Mouse (Mus musculus) hindbrain, embryonic 12.5 days (tissue): ENCODE measurements around the gene Tmem131. TPM values are rescaled to one million over a fixed set of nuclear protein-coding genes. Genes with fewer than 3 reads are reported as not detected.

ENCODE experiments used
- ATAC-seq: fragments of 200-750 bp; cut with Nextera tagmentation; 2 replicates; pipeline ENCODE4 v1.8.0; 2017; ENCODE audit warnings: moderate TSS enrichment; ENCODE audit not compliant: low FRiP score
- H3K27ac ChIP-seq: fragments of 300-500 bp; sonication (generic); 2 replicates; pipeline ENCODE4 v1.5.1; 2016; ENCODE audit warnings: mild to moderate bottlenecking
- H3K27me3 ChIP-seq: fragments of 300-500 bp; sonication (generic); 2 replicates; pipeline ENCODE4 v1.6.1; 2016; ENCODE audit warnings: mild to moderate bottlenecking
- H3K36me3 ChIP-seq: fragments of 300-500 bp; sonication (generic); 2 replicates; pipeline ENCODE4 v1.6.1; 2016; ENCODE audit warnings: mild to moderate bottlenecking
- H3K4me1 ChIP-seq: fragments of 300-500 bp; sonication (generic); 2 replicates; pipeline ENCODE4 v1.6.1; 2016
- H3K4me2 ChIP-seq: fragments of 300-500 bp; sonication (generic); replicated peaks from 2 replicates; pipeline ENCODE4 v1.6.1; 2016; ENCODE audit warnings: mild to moderate bottlenecking
- H3K4me3 ChIP-seq: fragments of 300-500 bp; sonication (generic); 2 replicates; pipeline ENCODE4 v1.5.1; 2016; ENCODE audit warnings: mild to moderate bottlenecking
- H3K9ac ChIP-seq: fragments of 300-500 bp; sonication (generic); 2 replicates; pipeline ENCODE4 v1.6.1; 2016; ENCODE audit warnings: mild to moderate bottlenecking, moderate library complexity
- H3K9me3 ChIP-seq: fragments of 300-500 bp; sonication (generic); replicated peaks from 2 replicates; pipeline ENCODE4 v1.6.1; 2016; ENCODE audit warnings: mild to moderate bottlenecking
- WGBS: fragments of 180-500 bp; shearing (Covaris S2); methylation state at CpG from one replicate; pipeline ENCODE4 v1.1.7; 2016; 5-methylcytosine and 5-hydroxymethylcytosine counted together
- polyA plus RNA-seq: library from polyadenylated mRNA; unstranded; fragments of >200 nt; fragmentation: Nextera tagmentation; extraction: Ambion mirVana; gene quantifications from 2 replicates; pipeline ENCODE4 v1.2.1, GENCODE M21; 2016

Tmem131 gene
- polyA plus RNA-seq, 1 experiment from 2014 or later, result 18.2 TPM

- no peak overlapping the region for H3K4me3 ChIP-seq
- H3K27me3 ChIP-seq, result no peaks in the 10 kb centered on the region; the same call in 1 of the 2 replicates
- H3K9me3 ChIP-seq, result no peaks in the 10 kb centered on the region
- WGBS, result 92% methylated on average over 7 of the region's 7 CpGs
- no peaks in the 10 kb centered on the region for H3K36me3 ChIP-seq
- no peak overlapping the region for H3K9ac ChIP-seq
- H3K27ac ChIP-seq, result no peak overlapping the region
- no peak for ATAC-seq
- H3K4me1 ChIP-seq, result peaks cover 27% of the 10 kb centered on the region
- H3K4me2 ChIP-seq, result peak overlapping the region; percentile 59; the same call in 1 of the 2 replicates
Observed at GRCm38 (mm10) chr1:36936567-36936966, 6.9 kb downstream of the Tmem131 start.

- Histone ChIP-seq H3K4me3 (no peak overlapping the region), H3K36me3 (no peaks in the 10 kb centered on the region), H3K9ac (peak overlapping the region; percentile 23; the same call in 1 of the 2 replicates), H3K9me3 (no peaks in the 10 kb centered on the region), H3K27ac (no peak overlapping the region), H3K4me1 (peaks cover 21% of the 10 kb centered on the region), H3K4me2 (no peak overlapping the region), H3K27me3 (no peaks in the 10 kb centered on the region)
- ATAC-seq, result no peak
- WGBS, result 70% methylated on average over 6 of the region's 6 CpGs
Observed at GRCm38 (mm10) chr1:36934778-36935177, 8.7 kb downstream of the Tmem131 start.

- Histone ChIP-seq H3K36me3 (no peaks in the 10 kb centered on the region), H3K9ac (no peak overlapping the region), H3K4me1 (peaks cover 21% of the 10 kb centered on the region), H3K9me3 (no peaks in the 10 kb centered on the region), H3K27ac (no peak overlapping the region), H3K4me2 (no peak overlapping the region), H3K27me3 (no peaks in the 10 kb centered on the region), H3K4me3 (no peak overlapping the region)
- 80% methylated on average over 8 of the region's 8 CpGs for WGBS
- ATAC-seq, result no peak
Observed at GRCm38 (mm10) chr1:36933965-36934585, 9.4 kb downstream of the Tmem131 start.

- peaks cover 10% of the 10 kb centered on the region for H3K4me1 ChIP-seq
- no peak overlapping the region for H3K9ac ChIP-seq
- no peak overlapping the region for H3K4me3 ChIP-seq
- no peak overlapping the region for H3K4me2 ChIP-seq
- no peaks in the 10 kb centered on the region for H3K9me3 ChIP-seq
- no peaks in the 10 kb centered on the region for H3K27me3 ChIP-seq
- H3K27ac ChIP-seq, result no peak overlapping the region
- no peaks in the 10 kb centered on the region for H3K36me3 ChIP-seq
- 95% methylated on average over 1 of the region's 1 CpGs for WGBS
- ATAC-seq, result no peak
Observed at GRCm38 (mm10) chr1:36932231-36932630, 11.2 kb downstream of the Tmem131 start.

- ATAC-seq, result no peak
- H3K9ac ChIP-seq, result no peak overlapping the region
- 91% methylated on average over 8 of the region's 8 CpGs for WGBS
- peaks cover 5% of the 10 kb centered on the region; the same call in 1 of the 2 replicates for H3K4me1 ChIP-seq
- H3K27me3 ChIP-seq, result no peaks in the 10 kb centered on the region
- no peaks in the 10 kb centered on the region for H3K9me3 ChIP-seq
- no peak overlapping the region for H3K4me3 ChIP-seq
- no peaks in the 10 kb centered on the region for H3K36me3 ChIP-seq
- no peak overlapping the region for H3K27ac ChIP-seq
- no peak overlapping the region for H3K4me2 ChIP-seq
Observed at GRCm38 (mm10) chr1:36930911-36931310, 12.6 kb downstream of the Tmem131 start.

GRCm38 (mm10) chr1:36929996-36930395 is 13.5 kb downstream of the Tmem131 start:
- WGBS, result 89% methylated on average over 2 of the region's 2 CpGs
- H3K27me3 ChIP-seq, result no peaks in the 10 kb centered on the region
- no peak overlapping the region for H3K27ac ChIP-seq
- ATAC-seq, result no peak
- H3K4me1 ChIP-seq, result peaks cover 5% of the 10 kb centered on the region; the same call in 1 of the 2 replicates
- H3K4me3 ChIP-seq, result no peak overlapping the region
- no peak overlapping the region for H3K4me2 ChIP-seq
- H3K9ac ChIP-seq, result no peak overlapping the region
- H3K36me3 ChIP-seq, result no peaks in the 10 kb centered on the region
- no peaks in the 10 kb centered on the region for H3K9me3 ChIP-seq

- H3K9me3 ChIP-seq, result no peaks in the 10 kb centered on the region
- no peaks in the 10 kb centered on the region for H3K4me1 ChIP-seq
- no peak overlapping the region for H3K9ac ChIP-seq
- no peak overlapping the region for H3K4me2 ChIP-seq
- H3K27ac ChIP-seq, result no peak overlapping the region
- no peaks in the 10 kb centered on the region for H3K27me3 ChIP-seq
- ATAC-seq, result no peak
- WGBS, result 94% methylated on average over 6 of the region's 6 CpGs
- no peak overlapping the region for H3K4me3 ChIP-seq
- H3K36me3 ChIP-seq, result no peaks in the 10 kb centered on the region
Observed at GRCm38 (mm10) chr1:36928357-36929330, 14.8 kb downstream of the Tmem131 start.

GRCm38 (mm10) chr1:36927569-36927968 is 15.9 kb downstream of the Tmem131 start:
- Histone ChIP-seq H3K4me2 (no peak overlapping the region), H3K4me3 (no peak overlapping the region), H3K9ac (no peak overlapping the region), H3K27me3 (no peaks in the 10 kb centered on the region), H3K4me1 (peaks cover 6% of the 10 kb centered on the region; the same call in 1 of the 2 replicates), H3K9me3 (no peaks in the 10 kb centered on the region), H3K36me3 (no peaks in the 10 kb centered on the region), H3K27ac (no peak overlapping the region)
- WGBS, result 93% methylated on average over 2 of the region's 2 CpGs
- no peak for ATAC-seq

- Histone ChIP-seq H3K36me3 (no peaks in the 10 kb centered on the region), H3K4me3 (no peak overlapping the region), H3K9me3 (no peaks in the 10 kb centered on the region), H3K4me1 (peaks cover 10% of the 10 kb centered on the region), H3K27ac (no peak overlapping the region), H3K27me3 (no peaks in the 10 kb centered on the region), H3K4me2 (no peak overlapping the region), H3K9ac (no peak overlapping the region)
- no peak for ATAC-seq
- WGBS, result 89% methylated on average over 6 of the region's 6 CpGs
Observed at GRCm38 (mm10) chr1:36926738-36927137, 16.7 kb downstream of the Tmem131 start.

- 93% methylated on average over 4 of the region's 4 CpGs for WGBS
- ATAC-seq, result no peak
- no peaks in the 10 kb centered on the region for H3K9me3 ChIP-seq
- H3K4me3 ChIP-seq, result no peak overlapping the region
- no peak overlapping the region for H3K4me2 ChIP-seq
- peaks cover 14% of the 10 kb centered on the region for H3K4me1 ChIP-seq
- H3K9ac ChIP-seq, result no peak overlapping the region
- no peak overlapping the region for H3K27ac ChIP-seq
- no peaks in the 10 kb centered on the region for H3K36me3 ChIP-seq
- H3K27me3 ChIP-seq, result no peaks in the 10 kb centered on the region
Observed at GRCm38 (mm10) chr1:36926246-36926645, 17.2 kb downstream of the Tmem131 start.

- Histone ChIP-seq H3K4me2 (no peak overlapping the region), H3K36me3 (no peaks in the 10 kb centered on the region), H3K9me3 (no peaks in the 10 kb centered on the region), H3K9ac (no peak overlapping the region), H3K27me3 (no peaks in the 10 kb centered on the region), H3K4me1 (peaks cover 17% of the 10 kb centered on the region), H3K27ac (no peak overlapping the region), H3K4me3 (no peak overlapping the region)
- ATAC-seq, result no peak
- 74% methylated on average over 5 of the region's 5 CpGs for WGBS
Observed at GRCm38 (mm10) chr1:36925781-36926180, 17.7 kb downstream of the Tmem131 start.

- Histone ChIP-seq H3K4me1 (peaks cover 26% of the 10 kb centered on the region), H3K4me2 (no peak overlapping the region), H3K36me3 (no peaks in the 10 kb centered on the region), H3K27ac (no peak overlapping the region), H3K27me3 (no peaks in the 10 kb centered on the region), H3K9me3 (no peaks in the 10 kb centered on the region), H3K4me3 (no peak overlapping the region), H3K9ac (no peak overlapping the region)
- ATAC-seq, result no peak
- WGBS, result 85% methylated on average over 2 of the region's 2 CpGs
Observed at GRCm38 (mm10) chr1:36924853-36925252, 18.6 kb downstream of the Tmem131 start.
